Mouse (Mus musculus) subcutaneous adipose tissue, adult 2 months (tissue): ENCODE data around the gene Gm17019. TPM values are rescaled to one million over a fixed set of nuclear protein-coding genes. Genes with fewer than 3 reads are reported as not detected.

Experiments used
- polyA plus RNA-seq: library from polyadenylated mRNA; depleted of rRNA; stranded (reverse); fragments of >200 nt; gene quantifications from 2 replicates; pipeline ENCODE4 v1.2.3, GENCODE M21; 2012; ENCODE audit warnings: low replicate concordance; rRNA removed

The Gm17019 gene
- not detected in 2 replicates for polyA plus RNA-seq

DNA sequence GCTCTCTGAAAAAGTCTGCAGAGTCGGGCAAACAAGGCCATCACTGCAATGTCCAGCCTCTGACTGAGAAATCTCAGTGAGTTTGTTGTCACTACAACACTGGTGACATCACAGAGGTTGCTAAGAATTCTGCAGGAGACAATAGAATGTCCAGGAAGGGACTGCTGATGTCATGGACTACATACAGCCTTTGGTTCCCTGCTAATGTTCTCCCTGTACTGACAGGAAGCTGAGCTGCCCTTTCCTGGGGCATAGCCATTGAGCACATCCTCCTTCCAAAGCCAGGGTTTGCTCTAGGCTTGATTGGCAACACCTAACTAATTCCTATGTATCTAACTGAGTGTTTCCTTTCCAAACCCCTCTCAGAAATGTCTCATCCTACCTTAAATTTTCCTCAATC is at the start of gene Gm17019:
Gene Gm17019 (minus strand): TSS at position 101 of the 400 bp plus-strand sequence.

Other genes starting within 250 kb of the Gm17019 start
- gene Gm9758, start 118.1 kb downstream of the Gm17019 start, polyA plus RNA-seq = not detected in 2 replicates
- not detected in 2 replicates for gene Speer4e, start 94.6 kb downstream of the Gm17019 start, polyA plus RNA-seq
- gene Gm10354, start 54.1 kb downstream of the Gm17019 start, polyA plus RNA-seq = 0.13 TPM in 1 of 2 replicates, not detected in the other